Mouse (Mus musculus) testis, adult 2 months (tissue): ENCODE measurements around the gene Casz1. TPM values are rescaled to one million over a fixed set of nuclear protein-coding genes. Genes with fewer than 3 reads are reported as not detected.
A peak's percentile ranks its signal among the peaks of the same experiment; 100 is the strongest.

Source experiments
- H3K27ac ChIP-seq: fragments of 200-500 bp; 2 replicates; pipeline ENCODE4 v1.5.1; 2012; ENCODE audit warnings: low read depth, low read length; ENCODE audit not compliant: control insufficient read depth, insufficient read depth
- H3K27me3 ChIP-seq: fragments of 200-500 bp; 2 replicates; pipeline ENCODE4 v1.6.1; 2012; ENCODE audit warnings: mild to moderate bottlenecking, low read length, moderate library complexity; ENCODE audit not compliant: control insufficient read depth, insufficient read depth
- H3K36me3 ChIP-seq: fragments of 200-500 bp; 2 replicates; pipeline ENCODE4 v1.6.1; 2012; ENCODE audit warnings: mild to moderate bottlenecking, low read length; ENCODE audit not compliant: control insufficient read depth, insufficient read depth
- H3K4me1 ChIP-seq: fragments of 200-500 bp; 2 replicates; pipeline ENCODE4 v1.6.1; 2012; ENCODE audit warnings: low read length; ENCODE audit not compliant: control insufficient read depth, insufficient read depth
- H3K4me3 ChIP-seq: fragments of 200-500 bp; 2 replicates; pipeline ENCODE4 v1.5.1; 2012; ENCODE audit warnings: low read depth, mild to moderate bottlenecking, low read length, moderate library complexity, mixed read lengths; ENCODE audit not compliant: control insufficient read depth
- CTCF ChIP-seq: fragments of 200-500 bp; IDR thresholded peaks from 2 replicates; pipeline ENCODE4 v1.5.1; 2012; ENCODE audit warnings: low read depth, mild to moderate bottlenecking, inconsistent platforms, low read length, moderate library complexity; ENCODE audit not compliant: control insufficient read depth, insufficient read depth, insufficient replicate concordance
- POLR2A ChIP-seq: fragments of 200-500 bp; IDR thresholded peaks from 2 replicates; pipeline ENCODE4 v1.6.1; 2012; ENCODE audit warnings: low read depth, mild to moderate bottlenecking, inconsistent platforms, low read length, moderate library complexity; ENCODE audit not compliant: control insufficient read depth
- polyA plus RNA-seq: library from polyadenylated mRNA; depleted of rRNA; stranded (reverse); fragments of >200 nt; gene quantifications from 2 replicates; pipeline ENCODE4 v1.2.3, GENCODE M21; 2012

The Casz1 gene
- polyA plus RNA-seq, 1 experiment: 8.5 TPM

GRCm38 (mm10) chr4:148885921-148886540 is 81.8 kb downstream of the Casz1 start:
- H3K4me1 ChIP-seq: peaks cover 8% of the 10 kb centered on the region
- H3K27me3 ChIP-seq: peaks cover under 1% of the 10 kb centered on the region; the same call in 1 of the 2 replicates
- H3K27ac ChIP-seq: no peak overlapping the region
- no peak overlapping the region for H3K4me3 ChIP-seq
- H3K36me3 ChIP-seq: no peaks in the 10 kb centered on the region
- TF ChIP-seq CTCF: no peak
- no peak for TF ChIP-seq POLR2A

DNA sequence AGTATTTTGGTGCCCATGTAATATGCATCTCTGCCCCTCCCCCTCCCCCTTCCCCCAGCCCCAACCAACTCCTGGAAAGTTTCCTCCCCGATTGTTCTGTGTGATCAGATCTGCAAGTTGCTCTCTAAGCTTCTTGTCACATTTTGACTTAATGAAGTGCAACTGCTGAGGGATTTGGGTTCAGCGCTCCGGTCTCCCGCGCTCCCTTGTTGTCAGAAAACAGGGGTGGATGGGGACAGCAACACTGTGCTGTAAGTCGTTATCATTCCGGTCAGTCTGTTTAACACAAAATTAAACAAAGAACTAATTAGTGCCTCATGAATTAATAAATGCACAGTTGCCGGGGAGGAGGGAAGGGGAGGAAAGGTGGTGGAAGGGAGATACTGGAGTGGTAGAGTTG is 84.0 kb downstream of the Casz1 start:
- Histone ChIP-seq H3K36me3 (no peaks in the 10 kb centered on the region), H3K4me3 (no peak overlapping the region), H3K4me1 (peaks cover 14% of the 10 kb centered on the region), H3K27ac (no peak overlapping the region), H3K27me3 (peaks cover 2% of the 10 kb centered on the region; the same call in 1 of the 2 replicates)
- TF ChIP-seq POLR2A (no peak), CTCF (no peak)

- H3K27me3 ChIP-seq: peaks cover 2% of the 10 kb centered on the region; the same call in 1 of the 2 replicates
- no peak overlapping the region for H3K4me3 ChIP-seq
- H3K4me1 ChIP-seq: peaks cover 14% of the 10 kb centered on the region
- no peaks in the 10 kb centered on the region for H3K36me3 ChIP-seq
- no peak overlapping the region for H3K27ac ChIP-seq
- TF ChIP-seq POLR2A (no peak), CTCF (no peak)
Observed at GRCm38 (mm10) chr4:148889011-148889410, 84.8 kb downstream of the Casz1 start.

GRCm38 (mm10) chr4:148890442-148890841 is 86.2 kb downstream of the Casz1 start:
- Histone ChIP-seq H3K27ac (no peak overlapping the region), H3K4me3 (no peak overlapping the region), H3K36me3 (no peaks in the 10 kb centered on the region), H3K4me1 (peaks cover 14% of the 10 kb centered on the region), H3K27me3 (peaks cover 2% of the 10 kb centered on the region; the same call in 1 of the 2 replicates)
- no peak for TF ChIP-seq POLR2A
- TF ChIP-seq CTCF: no peak

DNA sequence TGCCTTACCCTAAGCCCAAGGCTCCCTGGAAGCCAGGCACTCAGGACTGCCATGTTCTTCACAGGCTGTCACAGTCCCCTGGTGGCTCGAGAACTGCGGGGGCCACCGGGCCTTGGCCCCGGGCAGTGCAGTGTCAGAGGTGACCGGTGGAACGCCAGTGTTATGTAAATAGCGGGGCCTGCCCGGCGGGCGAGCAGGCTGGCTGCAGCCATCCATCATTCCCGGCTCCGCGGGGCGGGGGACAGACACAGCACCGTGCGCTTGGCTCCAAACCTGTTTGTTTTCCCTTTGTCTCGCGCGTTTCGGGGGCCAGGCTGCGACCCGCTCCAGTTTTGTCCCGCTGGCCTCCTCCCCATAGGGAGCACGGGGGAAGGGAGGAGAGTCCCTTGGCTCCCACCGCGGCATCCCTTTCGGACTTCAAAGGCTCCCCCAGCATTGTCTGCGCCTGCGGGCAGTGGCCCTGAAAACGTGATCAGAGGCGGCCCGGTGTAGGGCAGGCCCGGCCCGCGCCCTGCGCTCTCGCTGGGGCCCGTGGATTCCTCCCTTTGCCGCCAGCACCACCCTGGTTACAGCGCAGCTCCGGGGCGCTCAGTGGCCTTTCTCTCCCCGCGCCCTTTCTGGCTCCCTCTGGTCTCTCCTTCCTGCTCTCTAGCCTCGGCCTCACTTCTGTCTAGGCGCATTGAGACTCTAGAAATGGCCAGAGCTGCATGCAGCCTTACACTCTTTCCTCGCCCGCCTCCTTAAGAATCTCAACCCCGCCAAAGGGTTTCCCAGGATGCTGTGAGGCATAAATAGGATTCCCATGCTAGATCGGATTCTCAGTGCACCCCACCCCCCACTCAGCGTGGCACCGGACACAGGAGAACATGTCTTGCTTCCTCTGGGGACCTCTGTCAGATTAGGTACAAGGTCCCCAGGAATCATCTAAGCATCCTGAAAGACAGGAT is 86.9 kb downstream of the Casz1 start:
- no peak for TF ChIP-seq POLR2A
- no peak for TF ChIP-seq CTCF
- Histone ChIP-seq H3K27ac (no peak overlapping the region), H3K4me3 (peak overlapping the region; percentile 52), H3K27me3 (peaks cover 2% of the 10 kb centered on the region; the same call in 1 of the 2 replicates), H3K4me1 (peaks cover 14% of the 10 kb centered on the region), H3K36me3 (no peaks in the 10 kb centered on the region)

DNA sequence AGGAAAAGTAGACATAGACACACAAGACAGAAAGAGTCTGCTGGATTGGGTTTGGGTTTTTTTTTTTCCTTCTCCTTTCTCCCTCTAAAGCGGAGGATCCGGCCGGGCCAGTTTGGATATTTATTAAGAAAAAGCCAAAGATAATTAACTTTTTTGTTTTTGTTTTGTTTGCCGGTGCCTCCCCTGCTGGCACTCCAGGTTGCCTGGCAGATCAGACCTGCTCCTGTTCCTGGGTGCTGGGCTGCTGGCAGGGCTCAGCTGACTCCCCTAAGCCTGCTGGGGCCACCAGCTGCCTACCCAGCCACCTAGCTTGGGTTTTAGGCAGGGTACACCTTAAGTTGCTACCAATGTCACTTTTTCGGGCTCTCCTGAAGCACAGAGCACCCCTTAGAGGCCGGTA is 91.9 kb downstream of the Casz1 start:
- Histone ChIP-seq H3K4me3 (no peak overlapping the region), H3K27me3 (peaks cover under 1% of the 10 kb centered on the region; the same call in 1 of the 2 replicates), H3K36me3 (no peaks in the 10 kb centered on the region), H3K27ac (no peak overlapping the region), H3K4me1 (peaks cover 16% of the 10 kb centered on the region)
- TF ChIP-seq POLR2A (no peak), CTCF (no peak)

DNA sequence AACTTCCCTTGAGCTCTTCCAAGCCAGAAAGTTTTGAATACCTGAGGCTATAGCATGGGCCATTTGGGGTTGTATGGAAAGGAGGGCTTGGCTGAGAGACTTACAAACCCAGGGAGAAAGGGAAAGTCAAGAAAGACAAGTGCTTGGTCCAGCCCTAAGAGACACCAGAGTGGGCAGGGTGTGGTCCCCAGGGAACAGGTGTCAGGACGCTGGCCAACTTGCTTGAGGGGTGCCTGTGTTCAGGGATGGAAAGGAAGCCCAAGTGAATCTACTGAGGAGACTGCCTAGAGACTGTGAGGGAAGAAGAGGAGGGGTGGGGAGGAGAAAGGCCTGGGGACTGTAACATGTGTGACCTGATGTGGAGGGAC is 95.7 kb downstream of the Casz1 start:
- Histone ChIP-seq H3K4me1 (peaks cover 19% of the 10 kb centered on the region), H3K4me3 (peak overlapping the region; percentile 63), H3K36me3 (no peaks in the 10 kb centered on the region), H3K27me3 (no peaks in the 10 kb centered on the region), H3K27ac (peak overlapping the region; percentile 4)
- TF ChIP-seq POLR2A: no peak
